Mouse (Mus musculus) lung, adult 18-20 months (tissue): ENCODE measurements at regions not wholly inside any gene's neighbourhood (a gene's known extent, or its start where the extent isn't known, plus 50 kb on each side); places are given as distances from the start of the nearest gene placed in this dataset.

ENCODE experiments used
- DNase-seq, 2 experiments: peaks; one replicate each; pipeline ENCODE4 v3.0.0; 2022; ENCODE audit warnings: mixed read lengths in 2 of 2

DNA sequence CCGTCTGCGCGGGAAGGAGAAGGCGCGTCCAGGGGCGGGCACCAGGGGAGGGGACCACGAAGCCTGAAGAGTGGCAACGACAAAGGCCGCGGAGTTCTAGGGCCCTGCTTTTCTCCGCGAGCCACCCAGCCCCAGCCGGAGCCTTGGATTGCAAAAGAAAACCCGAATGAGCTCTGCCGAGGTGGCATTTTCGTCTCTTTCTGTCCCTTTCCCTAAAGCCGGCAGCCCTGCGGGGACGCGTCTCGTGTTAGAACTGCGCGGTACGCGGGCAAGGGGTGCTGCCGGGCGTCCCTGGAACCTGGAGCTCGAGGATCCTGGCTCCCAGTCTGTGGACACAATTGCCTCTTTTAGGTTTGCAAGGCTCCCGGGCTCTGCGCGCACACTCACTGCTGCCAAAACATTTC is 154.5 kb downstream of the Insig2 start:
- DNase-seq, result no peak

- DNase-seq, result no peak
These were observed 153.7 kb downstream of the Insig2 start for GRCm38 (mm10) chr1:121178611-121179245.

GRCm38 (mm10) chr1:121180273-121181030 is 151.9 kb downstream of the Insig2 start:
- DNase-seq, result peak; percentile 56 to 65

- no peak for DNase-seq
These were observed 143.5 kb downstream of the Insig2 start for GRCm38 (mm10) chr1:121188895-121189294.

DNA sequence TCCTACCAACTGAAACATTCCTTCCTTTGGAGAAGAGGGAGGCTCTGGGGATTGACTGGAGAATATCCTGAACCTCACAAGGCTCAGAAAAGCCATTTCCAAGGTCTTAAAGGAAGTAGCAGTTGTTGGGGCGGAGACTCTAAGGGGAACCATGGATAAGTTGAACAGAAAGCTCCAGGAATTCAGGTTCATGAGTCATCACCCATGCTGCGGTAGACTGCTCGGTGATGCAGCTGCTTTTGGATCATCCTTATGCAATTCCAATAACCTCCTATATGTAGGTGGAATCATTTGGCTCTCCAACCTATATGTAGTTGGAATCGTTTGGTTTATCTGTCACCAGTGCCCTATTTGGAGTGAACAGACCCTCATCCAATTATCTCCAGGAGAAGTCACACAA is 137.6 kb downstream of the Insig2 start:
- DNase-seq, result no peak

DNA sequence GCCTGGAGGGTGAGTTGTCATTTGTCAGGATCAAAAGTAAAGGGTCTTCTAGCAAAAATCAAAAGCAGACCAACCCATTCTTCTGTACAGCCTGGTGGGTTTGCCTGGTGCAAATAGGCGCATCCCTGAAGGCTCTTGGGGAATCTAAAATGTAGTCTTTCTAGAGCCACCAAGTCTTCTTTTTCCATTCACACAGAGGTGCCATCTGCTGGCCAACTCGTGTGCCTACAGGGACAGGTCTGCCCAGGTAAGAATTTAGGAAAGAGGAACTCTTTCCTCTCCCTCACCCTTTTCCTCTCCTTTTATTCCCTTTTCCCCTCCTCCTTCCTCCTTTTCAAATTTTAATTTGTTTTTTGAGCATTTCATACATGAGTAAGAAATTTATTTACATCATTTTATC is 116.5 kb downstream of the Insig2 start:
- no peak for DNase-seq

GRCm38 (mm10) chr1:121224250-121224649 is 108.1 kb downstream of the Insig2 start:
- no peak for DNase-seq

GRCm38 (mm10) chr1:121226466-121227232 is 105.7 kb downstream of the Insig2 start:
- DNase-seq, result no peak

DNA sequence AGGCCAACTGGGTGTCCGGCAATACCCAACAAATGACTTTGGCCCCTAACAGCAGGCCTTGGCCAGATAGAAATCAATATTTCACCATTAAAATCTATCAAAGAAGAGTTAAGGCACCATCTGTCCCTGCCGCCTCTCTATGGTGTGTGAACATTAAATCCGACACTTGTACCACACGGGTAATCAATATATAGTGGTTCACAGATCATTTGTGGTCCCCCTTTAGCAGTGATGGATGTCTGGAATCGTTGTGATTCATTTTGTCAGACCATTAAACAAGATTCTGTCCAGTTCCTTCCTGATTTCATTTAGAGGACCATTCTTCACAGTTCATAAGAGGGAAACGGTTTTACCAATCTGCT is 105.2 kb downstream of the Insig2 start:
- DNase-seq, result no peak

DNA sequence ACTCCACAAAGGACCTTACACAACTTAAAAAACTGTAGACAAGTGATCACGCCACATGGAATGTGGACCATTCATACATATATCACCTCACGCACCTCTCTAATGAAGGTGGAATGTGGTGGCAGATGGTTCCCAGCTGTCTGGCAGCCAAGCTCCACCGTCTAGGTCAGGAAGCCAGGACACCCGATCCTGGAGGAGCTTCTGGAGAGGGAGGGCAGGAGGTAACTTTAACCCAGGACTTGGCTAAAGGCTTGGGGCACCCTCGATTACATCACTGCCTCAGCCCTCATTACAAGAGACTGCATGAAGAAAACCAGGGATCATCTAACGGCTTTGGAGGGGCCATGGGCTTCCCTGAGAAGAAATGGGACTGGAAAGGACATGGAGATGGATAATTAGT is 88.8 kb downstream of the Insig2 start:
- DNase-seq, result no peak

GRCm38 (mm10) chr1:121247556-121247955 is 84.8 kb downstream of the Insig2 start:
- DNase-seq, result no peak

- no peak for DNase-seq
These were observed 83.3 kb downstream of the Insig2 start for GRCm38 (mm10) chr1:121249081-121249480.

DNA sequence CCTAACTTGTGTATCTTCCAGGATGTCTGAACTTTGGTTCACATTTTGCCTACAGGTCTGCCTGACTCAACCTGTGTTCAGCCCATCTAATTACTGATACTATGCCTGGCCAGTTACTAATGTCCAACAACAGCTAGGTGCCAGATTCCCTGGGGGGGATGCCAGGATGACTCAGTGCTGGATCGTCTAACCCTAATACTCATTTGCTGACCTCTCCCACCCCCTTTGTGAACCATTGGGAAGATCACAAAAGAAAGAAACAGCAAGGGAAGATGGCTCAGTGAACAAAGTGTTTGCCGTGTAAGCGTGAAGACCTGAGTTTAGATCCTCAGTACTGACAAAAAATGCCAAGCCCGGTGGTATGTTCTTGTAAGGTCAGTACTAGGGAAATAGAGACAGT is 81.7 kb downstream of the Insig2 start:
- no peak for DNase-seq

DNA sequence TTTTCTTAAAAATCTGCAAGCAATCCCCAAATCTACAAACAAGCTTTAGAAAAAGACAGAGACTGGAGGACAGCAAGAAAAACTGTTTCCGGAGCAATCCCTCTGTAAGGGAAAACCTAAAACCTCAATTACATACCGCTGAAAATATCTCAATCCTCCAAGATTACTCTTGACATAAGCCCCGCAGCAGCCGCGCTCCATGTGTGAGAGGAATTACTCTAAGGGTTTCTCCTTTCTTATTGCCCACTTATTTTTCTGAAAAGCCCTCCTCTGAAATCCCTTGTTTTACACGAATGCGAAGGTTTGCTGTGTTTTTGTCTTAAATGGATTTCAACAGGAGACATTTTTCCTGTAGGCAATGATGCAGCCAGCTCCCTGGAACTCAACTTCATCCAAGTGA is 80.3 kb downstream of the Insig2 start:
- DNase-seq, result no peak

- DNase-seq, result no peak
These were observed 78.2 kb downstream of the Insig2 start for GRCm38 (mm10) chr1:121254196-121254595.
